Mouse (Mus musculus) lung, postnatal 0 days (tissue): ENCODE results near the gene Ago4. TPM values are rescaled to one million over a fixed set of nuclear protein-coding genes. Genes with fewer than 3 reads are reported as not detected.

ENCODE experiments used
- ATAC-seq: fragments of 200-750 bp; cut with Nextera tagmentation; 2 replicates; pipeline ENCODE4 v1.8.0; 2017; ENCODE audit warnings: moderate library complexity
- DNase-seq: peaks from one replicate; pipeline ENCODE4 v3.0.0-alpha.2; 2016; ENCODE audit warnings: low spot score
- H3K27ac ChIP-seq: fragments of 300-500 bp; sonication (generic); 2 replicates; pipeline ENCODE4 v1.5.1; 2014; ENCODE audit warnings: antibody characterized with exemption, mild to moderate bottlenecking, low read length, mixed read lengths
- H3K27me3 ChIP-seq: fragments of 300-500 bp; sonication (generic); replicated peaks from 2 replicates; pipeline ENCODE4 v1.6.1; 2014; ENCODE audit warnings: low read length, mixed read lengths; ENCODE audit not compliant: insufficient read depth
- H3K36me3 ChIP-seq: fragments of 300-500 bp; sonication (generic); 2 replicates; pipeline ENCODE4 v1.6.1; 2014; ENCODE audit warnings: low read length, mixed read lengths; ENCODE audit not compliant: insufficient read depth
- H3K4me1 ChIP-seq: fragments of 300-500 bp; sonication (generic); 2 replicates; pipeline ENCODE4 v1.6.1; 2014; ENCODE audit warnings: antibody characterized with exemption, low read depth, low read length, mixed read lengths; ENCODE audit not compliant: insufficient read depth
- H3K4me2 ChIP-seq: fragments of 300-500 bp; sonication (generic); replicated peaks from 2 replicates; pipeline ENCODE4 v1.6.1; 2014; ENCODE audit warnings: low read depth, mild to moderate bottlenecking, low read length, moderate library complexity, mixed read lengths
- H3K4me3 ChIP-seq: fragments of 300-500 bp; sonication (generic); 2 replicates; pipeline ENCODE4 v1.5.1; 2014; ENCODE audit warnings: low read depth, low read length
- H3K9ac ChIP-seq: fragments of 300-500 bp; sonication (generic); replicated peaks from 2 replicates; pipeline ENCODE4 v1.6.1; 2014; ENCODE audit warnings: low read depth, mild to moderate bottlenecking
- H3K9me3 ChIP-seq: fragments of 300-500 bp; sonication (generic); 2 replicates; pipeline ENCODE4 v1.6.1; 2016; ENCODE audit warnings: low read length, mixed read lengths
- CTCF ChIP-seq: IDR thresholded peaks from 2 replicates; pipeline ENCODE4 v1.5.1; 2016; ENCODE audit warnings: antibody characterized with exemption, mild to moderate bottlenecking
- EP300 ChIP-seq: IDR thresholded peaks from 2 replicates; pipeline ENCODE4 v1.6.1; 2016; ENCODE audit warnings: antibody characterized with exemption, mild to moderate bottlenecking, control low read depth
- WGBS: fragments of 180-500 bp; shearing (Covaris S2); extraction: QIAGEN DNeasy Blood & Tissue Kit; methylation state at CpG from one replicate; pipeline ENCODE4 v1.1.7; 2014; 5-methylcytosine and 5-hydroxymethylcytosine counted together
- polyA plus RNA-seq: library from polyadenylated mRNA; unstranded; fragments of >200 nt; fragmentation: Nextera tagmentation; extraction: Ambion mirVana; gene quantifications from 2 replicates; pipeline ENCODE4 v1.2.1, GENCODE M21; 2015

Ago4 gene
- 5.6 and 6.1 TPM in 2 replicates for polyA plus RNA-seq

GRCm38 (mm10) chr4:126532827-126533728 is at the start of gene Ago4:
Ago4 (minus strand) TSS chr4:126533472.
- DNase-seq = peak; percentile 86
- peak within 1 kb of the TSS; percentile 91 for H3K4me2 ChIP-seq
- peaks cover 4% of the 10 kb centered on the region; the same call in 1 of the 2 replicates for H3K4me1 ChIP-seq
- peak within 1 kb of the TSS; percentile 82 for H3K27ac ChIP-seq
- no peaks in the 10 kb centered on the region for H3K9me3 ChIP-seq
- peak within 1 kb of the TSS; percentile 74 for H3K9ac ChIP-seq
- peak within 1 kb of the TSS; percentile 83 for H3K4me3 ChIP-seq
- no peaks in the 10 kb centered on the region for H3K36me3 ChIP-seq
- H3K27me3 ChIP-seq = no peaks in the 10 kb centered on the region
- ATAC-seq = peak; percentile 95
- under 1% methylated on average over 60 of the region's 120 CpGs for WGBS
- TF ChIP-seq CTCF (no peak), EP300 (no peak)

DNA sequence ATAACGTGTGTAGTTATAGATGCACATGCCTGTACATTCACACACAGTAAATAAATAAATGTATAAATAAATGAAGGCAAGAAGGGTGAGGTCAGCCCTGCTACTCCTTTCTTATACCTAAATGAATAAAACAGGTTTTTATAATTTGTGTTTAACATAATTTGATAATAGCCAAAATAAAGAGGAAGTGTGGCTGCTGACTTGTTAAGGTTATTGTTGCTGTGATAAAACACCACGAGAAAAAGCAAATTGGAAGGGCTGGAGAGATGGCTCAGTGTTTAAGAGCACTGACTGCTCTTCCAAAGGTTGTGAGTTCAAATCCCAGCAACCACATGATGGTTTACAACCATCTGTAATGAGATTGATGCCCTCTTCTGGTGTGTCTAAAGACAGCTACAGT is 45.8 kb upstream of the Ago4 start:
- ATAC-seq (no peak), DNase-seq (no peak)
- no peaks in the 10 kb centered on the region for H3K9me3 ChIP-seq
- no peak overlapping the region for H3K4me3 ChIP-seq
- H3K36me3 ChIP-seq = peaks cover 10% of the 10 kb centered on the region; the same call in 1 of the 2 replicates
- H3K4me2 ChIP-seq = no peak overlapping the region
- WGBS = 72% methylated on average over 2 of the region's 2 CpGs
- no peaks in the 10 kb centered on the region for H3K27me3 ChIP-seq
- H3K9ac ChIP-seq = no peak overlapping the region
- no peak overlapping the region for H3K27ac ChIP-seq
- H3K4me1 ChIP-seq = no peaks in the 10 kb centered on the region
- TF ChIP-seq EP300 = no peak
- TF ChIP-seq CTCF = no peak

GRCm38 (mm10) chr4:126577920-126578319 is 44.6 kb upstream of the Ago4 start:
- Histone ChIP-seq H3K27ac (no peak overlapping the region), H3K9me3 (no peaks in the 10 kb centered on the region), H3K4me3 (no peak overlapping the region), H3K36me3 (peaks cover 10% of the 10 kb centered on the region; the same call in 1 of the 2 replicates), H3K27me3 (no peaks in the 10 kb centered on the region), H3K9ac (no peak overlapping the region), H3K4me1 (no peaks in the 10 kb centered on the region), H3K4me2 (no peak overlapping the region)
- TF ChIP-seq EP300 (no peak), CTCF (no peak)
- 77% methylated on average over 3 of the region's 3 CpGs for WGBS
- ATAC-seq (no peak), DNase-seq (no peak)

DNA sequence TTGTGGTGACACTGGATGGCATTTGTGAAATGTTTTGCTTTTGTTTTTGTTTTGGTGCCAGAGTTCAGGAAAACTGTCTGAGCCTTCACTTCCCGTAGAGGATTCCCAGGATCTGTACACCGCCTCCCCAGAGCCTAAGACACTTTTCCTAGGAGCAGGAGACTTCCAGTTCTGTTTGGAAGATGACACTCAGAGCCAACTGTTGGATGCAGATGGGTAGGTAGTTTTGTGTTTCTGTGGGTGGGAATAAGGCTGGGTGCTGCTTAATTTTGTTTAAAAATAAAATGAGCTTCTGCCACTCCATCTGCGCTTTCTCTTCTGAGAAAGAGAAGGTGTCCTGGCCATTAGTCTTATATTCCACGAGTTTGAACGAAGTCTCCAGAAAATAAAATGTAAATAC is 43.0 kb upstream of the Ago4 start:
- Histone ChIP-seq H3K9me3 (no peaks in the 10 kb centered on the region), H3K9ac (no peak overlapping the region), H3K4me2 (no peak overlapping the region), H3K4me3 (no peak overlapping the region), H3K4me1 (no peaks in the 10 kb centered on the region), H3K36me3 (peaks cover 7% of the 10 kb centered on the region; the same call in 1 of the 2 replicates), H3K27me3 (no peaks in the 10 kb centered on the region), H3K27ac (no peak overlapping the region)
- ATAC-seq = no peak
- no peak for DNase-seq
- 92% methylated on average over 5 of the region's 5 CpGs for WGBS
- TF ChIP-seq EP300 (no peak), CTCF (no peak)

- ATAC-seq = no peak
- no peaks in the 10 kb centered on the region for H3K36me3 ChIP-seq
- no peak overlapping the region for H3K4me2 ChIP-seq
- no peak overlapping the region for H3K9ac ChIP-seq
- H3K27me3 ChIP-seq = no peaks in the 10 kb centered on the region
- H3K4me1 ChIP-seq = no peaks in the 10 kb centered on the region
- no peak for DNase-seq
- no peak for TF ChIP-seq EP300
- no peak for TF ChIP-seq CTCF
- WGBS = 92% methylated on average over 3 of the region's 3 CpGs
- no peak overlapping the region for H3K4me3 ChIP-seq
- H3K27ac ChIP-seq = no peak overlapping the region
- H3K9me3 ChIP-seq = no peaks in the 10 kb centered on the region
Observed at GRCm38 (mm10) chr4:126569783-126570182, 36.5 kb upstream of the Ago4 start.

DNA sequence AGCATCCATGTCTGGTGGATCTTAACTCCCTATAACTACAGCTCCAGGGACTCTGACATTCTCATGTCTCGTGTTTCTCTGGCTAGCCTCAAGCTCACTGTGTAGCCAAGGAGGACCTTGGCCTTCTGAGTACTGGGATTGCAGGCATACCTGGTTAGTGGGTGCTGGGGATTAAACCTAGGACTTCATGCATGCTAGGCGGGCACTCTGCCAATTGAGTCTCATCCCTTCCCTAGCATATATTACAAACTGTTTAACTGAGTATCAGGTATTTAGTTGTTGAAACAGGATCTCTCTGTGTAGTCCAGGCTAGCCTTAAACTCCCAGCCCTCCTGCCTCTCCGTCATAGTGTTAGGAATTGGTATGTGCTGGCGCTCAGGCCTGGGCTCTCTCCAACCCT is 34.0 kb upstream of the Ago4 start:
- Histone ChIP-seq H3K9me3 (no peaks in the 10 kb centered on the region), H3K36me3 (no peaks in the 10 kb centered on the region), H3K4me3 (no peak overlapping the region), H3K4me1 (no peaks in the 10 kb centered on the region), H3K4me2 (no peak overlapping the region), H3K27ac (no peak overlapping the region), H3K9ac (no peak overlapping the region), H3K27me3 (no peaks in the 10 kb centered on the region)
- DNase-seq (no peak), ATAC-seq (no peak)
- WGBS = 92% methylated on average over 4 of the region's 4 CpGs
- no peak for TF ChIP-seq CTCF
- no peak for TF ChIP-seq EP300
